Comparison of ENCODE assay signal across 10 mouse cellular contexts in the genomic region with DNA sequence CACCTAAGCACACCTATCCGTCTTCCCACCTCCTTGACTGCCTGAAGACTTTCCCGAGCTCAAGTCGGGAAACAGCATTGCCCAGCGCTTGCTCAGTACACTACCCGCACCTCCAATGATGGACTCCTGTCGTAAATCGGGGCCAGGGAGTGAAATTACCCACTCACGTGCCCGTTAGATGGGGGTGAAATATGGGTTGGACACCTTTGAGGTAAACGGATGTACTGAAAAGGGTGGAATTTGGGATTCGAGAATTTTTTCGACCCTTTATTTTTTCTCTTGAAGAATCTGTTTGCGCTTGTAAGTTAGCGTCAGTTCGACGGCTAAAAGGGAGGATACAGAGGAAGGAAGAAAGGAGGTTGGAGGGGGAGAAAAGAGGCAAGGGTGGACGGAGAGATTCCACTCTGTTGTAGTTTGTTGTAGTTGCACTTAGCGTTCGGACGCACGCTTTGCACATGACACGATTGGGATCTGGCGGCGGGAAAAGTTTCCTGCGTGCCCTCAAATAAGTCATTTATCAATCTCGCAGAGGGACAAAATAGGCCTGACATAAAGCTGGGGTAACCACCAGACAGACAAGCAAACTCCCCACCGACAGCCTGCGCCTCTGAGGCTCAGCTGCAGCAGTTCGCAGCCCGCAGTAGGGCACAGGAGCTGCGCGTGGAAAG. TPM values are rescaled to one million over a fixed set of nuclear protein-coding genes. Genes with fewer than 3 reads are reported as not detected.
DNase-seq lines count a peak whose midpoint lies in the region; ATAC-seq lines count a peak whose summit lies in the region.
"Had no signal": no experiment of that assay in that cellular context is flagged by ENCODE, and none has a peak within 500 bp of the region (broad histone marks: within the 10 kb centered on the region; RNA-seq: fewer than 3 reads in every experiment).

No protein-coding gene starts in this region.

- H3K27ac ChIP-seq in kidney, embryonic 14.5 days (ENCODE audit: low read depth, low read length), result no peak overlapping the region
- H3K27ac ChIP-seq in embryonic facial prominence, embryonic 15.5 days (replicated peaks), result no peak overlapping the region
- peak overlapping the region; percentile 68 for H3K27ac ChIP-seq in limb, embryonic 10.5 days
- H3K27ac ChIP-seq in neural tube, embryonic 14.5 days (ENCODE audit: low read depth, low read length), result no peak overlapping the region

- no peak for ATAC-seq in kidney, embryonic 14.5 days (ENCODE audit: low FRiP score, low TSS enrichment)
- no peak for ATAC-seq in embryonic facial prominence, embryonic 15.5 days (ENCODE audit: insufficient number of reproducible peaks, low FRiP score, low TSS enrichment, low read depth)
- no peak for ATAC-seq in neural tube, embryonic 14.5 days (ENCODE audit: low read depth)
- no peak for ATAC-seq in granulocyte monocyte progenitor cell, adult 5-6 weeks (replicated peaks; ENCODE audit: poor library complexity, severe bottlenecking)
- ATAC-seq: inflammation-experienced regulatory T-cells, adult 6 months had no signal

- H3K4me1 ChIP-seq in kidney, embryonic 14.5 days (ENCODE audit: control insufficient read depth, insufficient read depth, low read length), result peaks cover 22% of the 10 kb centered on the region; the same call in 1 of the 2 replicates
- H3K4me1 ChIP-seq in embryonic facial prominence, embryonic 15.5 days, result peaks cover 47% of the 10 kb centered on the region
- peaks cover 68% of the 10 kb centered on the region for H3K4me1 ChIP-seq in limb, embryonic 10.5 days
- peaks cover 25% of the 10 kb centered on the region for H3K4me1 ChIP-seq in neural tube, embryonic 14.5 days (ENCODE audit: control insufficient read depth, insufficient read depth, low read length)

- 1% methylated on average over 32 of the region's 32 CpGs for WGBS in kidney, embryonic 14.5 days
- WGBS in embryonic facial prominence, embryonic 15.5 days, result 8% methylated on average over 32 of the region's 32 CpGs
- 2% methylated on average over 32 of the region's 32 CpGs for WGBS in limb, embryonic 10.5 days
- 2% methylated on average over 32 of the region's 32 CpGs for WGBS in neural tube, embryonic 14.5 days

- DNase-seq in kidney, adult 9 months, result no peak
- no peak for DNase-seq in limb, embryonic 10.5 days (ENCODE audit: low spot score)
- no peak for DNase-seq in cerebellum, postnatal 4 days (ENCODE audit: low spot score in 2 of 2)
- no peak for DNase-seq in urinary bladder, adult 2 months (ENCODE audit: low spot score)

- H3K9ac ChIP-seq in kidney, embryonic 14.5 days (ENCODE audit: low read depth, low read length), result no peak overlapping the region
- no peak overlapping the region for H3K9ac ChIP-seq in embryonic facial prominence, embryonic 15.5 days
- H3K9ac ChIP-seq in neural tube, embryonic 14.5 days (replicated peaks; ENCODE audit: low read depth, low read length), result no peak overlapping the region

- H3K27me3 ChIP-seq in kidney, embryonic 14.5 days (ENCODE audit: control insufficient read depth, insufficient read depth, low read length), result peaks cover 72% of the 10 kb centered on the region
- H3K27me3 ChIP-seq in embryonic facial prominence, embryonic 15.5 days, result peaks cover 76% of the 10 kb centered on the region
- H3K27me3 ChIP-seq in limb, embryonic 10.5 days (ENCODE audit: low read depth, poor library complexity, severe bottlenecking), result peaks cover 96% of the 10 kb centered on the region
- 0 out of 2 replicates have a peak, but pooled peaks cover 6% of the 10 kb centered on the region for H3K27me3 ChIP-seq in neural tube, embryonic 14.5 days (ENCODE audit: control insufficient read depth, insufficient read depth, low read length)

- no peaks in the 10 kb centered on the region for H3K9me3 ChIP-seq in kidney, embryonic 14.5 days (ENCODE audit: control insufficient read depth, low read length)
- no peaks in the 10 kb centered on the region for H3K9me3 ChIP-seq in embryonic facial prominence, embryonic 15.5 days (replicated peaks)
- no peaks in the 10 kb centered on the region for H3K9me3 ChIP-seq in limb, embryonic 10.5 days (replicated peaks)
- no peaks in the 10 kb centered on the region for H3K9me3 ChIP-seq in neural tube, embryonic 14.5 days (ENCODE audit: control insufficient read depth, low read length)

- no peaks in the 10 kb centered on the region for H3K36me3 ChIP-seq in kidney, embryonic 14.5 days (ENCODE audit: control insufficient read depth, insufficient read depth, low read length)
- H3K36me3 ChIP-seq in embryonic facial prominence, embryonic 15.5 days, result no peaks in the 10 kb centered on the region
- H3K36me3 ChIP-seq in limb, embryonic 10.5 days, result no peaks in the 10 kb centered on the region
- no peaks in the 10 kb centered on the region for H3K36me3 ChIP-seq in neural tube, embryonic 14.5 days (ENCODE audit: control insufficient read depth, insufficient read depth, low read length)

- H3K4me3 ChIP-seq in kidney, embryonic 14.5 days (ENCODE audit: low read length), result peak overlapping the region; percentile 17
- H3K4me3 ChIP-seq in embryonic facial prominence, embryonic 15.5 days (replicated peaks), result peak overlapping the region; percentile 1; the same call in 1 of the 2 replicates
- peak overlapping the region; percentile 38 for H3K4me3 ChIP-seq in limb, embryonic 10.5 days
- 0 out of 2 replicates have a peak overlapping the region, but pooled peaks have one; percentile 2 for H3K4me3 ChIP-seq in neural tube, embryonic 14.5 days (ENCODE audit: low read depth, low read length)

- H3K4me2 ChIP-seq in kidney, embryonic 14.5 days (replicated peaks; ENCODE audit: low read depth, low read length), result no peak overlapping the region; the same call in 1 of the 2 replicates
- H3K4me2 ChIP-seq in embryonic facial prominence, embryonic 15.5 days (replicated peaks), result peak overlapping the region; percentile 19; the same call in 1 of the 2 replicates
- H3K4me2 ChIP-seq in neural tube, embryonic 14.5 days (ENCODE audit: low read depth, low read length), result peak overlapping the region; percentile 35

RNA-seq across cellular contexts. Expression of a gene that starts 1.9 kb away (rescaled TPM):
- polyA plus RNA-seq in kidney, embryonic 14.5 days (2014; fragmentation: Nextera tagmentation; extraction: Ambion mirVana), result 0.84 and 1.2 TPM in 2 replicates
- polyA plus RNA-seq in embryonic facial prominence, embryonic 15.5 days (2015; fragmentation: Nextera tagmentation; extraction: Ambion mirVana), result 2.4 and 3.3 TPM in 2 replicates
- 0.28 and 0.46 TPM in 2 replicates for polyA plus RNA-seq in limb, embryonic 10.5 days (2016; fragmentation: Nextera tagmentation; extraction: Ambion mirVana)
- 15.9 and 17.8 TPM in 2 replicates for polyA plus RNA-seq in neural tube, embryonic 14.5 days (2014; fragmentation: Nextera tagmentation; extraction: Ambion mirVana)
- 0.70 and 1.0 TPM in 2 replicates for polyA plus RNA-seq in urinary bladder, adult 2 months (2012; rRNA removed)
- total RNA-seq in granulocyte monocyte progenitor cell, adult 5-6 weeks (2014; fragmentation: Nextera tagmentation), result not detected in 2 replicates
- total RNA-seq in granulocyte monocyte progenitor cell, adult 5-6 weeks (2017), result not detected in 2 replicates
- total RNA-seq: neutrophil, adult 5-6 weeks had no signal
